Mouse (Mus musculus): ENCODE data around the gene Kat7.

The Kat7 gene

GRCm38 (mm10) chr11:95276056-95276455, 34.0 kb downstream of the Kat7 start:
- DNase-seq = no peak

- no peak for DNase-seq
These were observed 35.4 kb downstream of the Kat7 start for GRCm38 (mm10) chr11:95274613-95275012.

GRCm38 (mm10) chr11:95273661-95274060, 36.4 kb downstream of the Kat7 start:
- DNase-seq = no peak

GRCm38 (mm10) chr11:95266540-95267245, 43.4 kb downstream of the Kat7 start:
- DNase-seq = peak in 1 of 2 experiments; percentile 26

GRCm38 (mm10) chr11:95264455-95265013, 45.5 kb downstream of the Kat7 start:
- DNase-seq = no peak

- no peak for DNase-seq
These were observed 46.1 kb downstream of the Kat7 start for GRCm38 (mm10) chr11:95263816-95264454.

GRCm38 (mm10) chr11:95261178-95261751, 48.8 kb downstream of the Kat7 start, which contains the start of gene Tac4:
Tac4 (plus strand) TSS chr11:95261529.
- DNase-seq = peak; percentile 33 to 34

GRCm38 (mm10) chr11:95259088-95259849, 50.8 kb downstream of the Kat7 start:
- DNase-seq = peak; percentile 75 to 93

GRCm38 (mm10) chr11:95258490-95258889, 51.6 kb downstream of the Kat7 start:
- DNase-seq = peak; percentile 53 to 61

GRCm38 (mm10) chr11:95257930-95258329, 52.1 kb downstream of the Kat7 start:
- no peak for DNase-seq

GRCm38 (mm10) chr11:95255747-95256146, 54.3 kb downstream of the Kat7 start:
- DNase-seq = no peak

GRCm38 (mm10) chr11:95254165-95254564, 55.9 kb downstream of the Kat7 start:
- DNase-seq = no peak

- DNase-seq = no peak
These were observed 57.9 kb downstream of the Kat7 start for GRCm38 (mm10) chr11:95252104-95252503.

- peak; percentile 70 to 79 for DNase-seq
These were observed 58.8 kb downstream of the Kat7 start for GRCm38 (mm10) chr11:95251295-95251694.

- no peak for DNase-seq
These were observed 59.9 kb downstream of the Kat7 start for GRCm38 (mm10) chr11:95250110-95250509.

- DNase-seq = no peak
These were observed 63.0 kb downstream of the Kat7 start for GRCm38 (mm10) chr11:95247065-95247464.

GRCm38 (mm10) chr11:95245456-95245855, 64.6 kb downstream of the Kat7 start:
- no peak for DNase-seq

- no peak for DNase-seq
These were observed 67.4 kb downstream of the Kat7 start for GRCm38 (mm10) chr11:95242653-95243052.

- DNase-seq = no peak
These were observed 71.6 kb downstream of the Kat7 start for GRCm38 (mm10) chr11:95238477-95238876.

- DNase-seq = no peak
These were observed 77.7 kb downstream of the Kat7 start for GRCm38 (mm10) chr11:95232329-95232696.

- DNase-seq = peak; percentile 53 to 80
These were observed 78.2 kb downstream of the Kat7 start for GRCm38 (mm10) chr11:95231688-95232328.

- no peak for DNase-seq
These were observed 82.6 kb downstream of the Kat7 start for GRCm38 (mm10) chr11:95227467-95227866.
